Mouse (Mus musculus): ENCODE data around the gene Ccdc27. TPM values are rescaled to one million over a fixed set of nuclear protein-coding genes. Genes with fewer than 3 reads are reported as not detected.

Gene Ccdc27
- polyA plus RNA-seq, 1 experiment from 2014 or later = not detected

GRCm38 (mm10) chr4:154057696-154058095 is 15.2 kb upstream of the Ccdc27 start:
- Histone ChIP-seq H3K4me2 (no peak overlapping the region), H3K9ac (no peak overlapping the region), H3K36me3 (replicated peaks) (no peaks in the 10 kb centered on the region), H3K4me1 (no peaks in the 10 kb centered on the region), H3K27me3 (replicated peaks) (no peaks in the 10 kb centered on the region), H3K27ac (no peak overlapping the region), H3K4me3 (no peak overlapping the region), H3K9me3 (no peaks in the 10 kb centered on the region)
- WGBS = 70% methylated on average over 4 of the region's 4 CpGs
- ATAC-seq (replicated peaks) = no peak

GRCm38 (mm10) chr4:154056661-154057060 is 14.2 kb upstream of the Ccdc27 start:
- H3K36me3 ChIP-seq (replicated peaks) = no peaks in the 10 kb centered on the region
- no peak overlapping the region for H3K27ac ChIP-seq
- ATAC-seq (replicated peaks) = no peak
- no peaks in the 10 kb centered on the region for H3K9me3 ChIP-seq
- no peaks in the 10 kb centered on the region for H3K27me3 ChIP-seq (replicated peaks)
- no peak overlapping the region for H3K9ac ChIP-seq
- H3K4me2 ChIP-seq = no peak overlapping the region
- H3K4me3 ChIP-seq = no peak overlapping the region
- no peaks in the 10 kb centered on the region for H3K4me1 ChIP-seq
- 55% methylated on average over 2 of the region's 2 CpGs for WGBS

- H3K4me1 ChIP-seq = no peaks in the 10 kb centered on the region
- no peak for ATAC-seq (replicated peaks)
- H3K4me2 ChIP-seq = no peak overlapping the region
- WGBS = 72% methylated on average over 2 of the region's 2 CpGs
- no peak overlapping the region for H3K9ac ChIP-seq
- H3K9me3 ChIP-seq = no peaks in the 10 kb centered on the region
- no peak overlapping the region for H3K4me3 ChIP-seq
- H3K27ac ChIP-seq = no peak overlapping the region
- H3K27me3 ChIP-seq (replicated peaks) = no peaks in the 10 kb centered on the region
- no peaks in the 10 kb centered on the region for H3K36me3 ChIP-seq (replicated peaks)
Measured at GRCm38 (mm10) chr4:154056046-154056445, 13.6 kb upstream of the Ccdc27 start.

GRCm38 (mm10) chr4:154055482-154055881 is 13.0 kb upstream of the Ccdc27 start:
- Histone ChIP-seq H3K36me3 (replicated peaks) (no peaks in the 10 kb centered on the region), H3K27ac (no peak overlapping the region), H3K4me2 (no peak overlapping the region), H3K9me3 (no peaks in the 10 kb centered on the region), H3K4me3 (no peak overlapping the region), H3K9ac (no peak overlapping the region), H3K4me1 (no peaks in the 10 kb centered on the region), H3K27me3 (replicated peaks) (no peaks in the 10 kb centered on the region)
- 91% methylated on average over 7 of the region's 7 CpGs for WGBS
- ATAC-seq (replicated peaks) = no peak

- H3K9ac ChIP-seq = no peak overlapping the region
- WGBS = 66% methylated on average over 4 of the region's 4 CpGs
- H3K4me2 ChIP-seq = no peak overlapping the region
- no peak overlapping the region for H3K27ac ChIP-seq
- H3K9me3 ChIP-seq = no peaks in the 10 kb centered on the region
- no peak for ATAC-seq (replicated peaks)
- no peaks in the 10 kb centered on the region for H3K4me1 ChIP-seq
- no peak overlapping the region for H3K4me3 ChIP-seq
- H3K36me3 ChIP-seq (replicated peaks) = no peaks in the 10 kb centered on the region
- H3K27me3 ChIP-seq (replicated peaks) = no peaks in the 10 kb centered on the region
Measured at GRCm38 (mm10) chr4:154053065-154053464, 10.6 kb upstream of the Ccdc27 start.

- no peak overlapping the region for H3K4me3 ChIP-seq
- no peak overlapping the region for H3K27ac ChIP-seq
- WGBS = 85% methylated on average over 3 of the region's 3 CpGs
- no peaks in the 10 kb centered on the region for H3K4me1 ChIP-seq
- no peaks in the 10 kb centered on the region for H3K27me3 ChIP-seq (replicated peaks)
- H3K4me2 ChIP-seq = no peak overlapping the region
- H3K36me3 ChIP-seq (replicated peaks) = no peaks in the 10 kb centered on the region
- ATAC-seq (replicated peaks) = no peak
- no peaks in the 10 kb centered on the region for H3K9me3 ChIP-seq
- no peak overlapping the region for H3K9ac ChIP-seq
Measured at GRCm38 (mm10) chr4:154051401-154051800, 8.9 kb upstream of the Ccdc27 start.

GRCm38 (mm10) chr4:154045837-154046236 is 3.4 kb upstream of the Ccdc27 start:
- Histone ChIP-seq H3K4me2 (no peak overlapping the region), H3K27ac (no peak overlapping the region), H3K9me3 (no peaks in the 10 kb centered on the region), H3K9ac (no peak overlapping the region), H3K36me3 (replicated peaks) (no peaks in the 10 kb centered on the region), H3K27me3 (replicated peaks) (peaks cover 3% of the 10 kb centered on the region; the same call in 1 of the 2 replicates), H3K4me1 (no peaks in the 10 kb centered on the region), H3K4me3 (no peak overlapping the region)
- WGBS = 68% methylated on average over 5 of the region's 5 CpGs
- ATAC-seq (replicated peaks) = no peak

- Histone ChIP-seq H3K27me3 (replicated peaks) (no peaks in the 10 kb centered on the region), H3K4me1 (no peaks in the 10 kb centered on the region), H3K9ac (no peak overlapping the region), H3K36me3 (replicated peaks) (no peaks in the 10 kb centered on the region), H3K9me3 (no peaks in the 10 kb centered on the region), H3K4me2 (no peak overlapping the region), H3K27ac (no peak overlapping the region), H3K4me3 (no peak overlapping the region)
- no peak for ATAC-seq (replicated peaks)
- WGBS = 57% methylated on average over 3 of the region's 3 CpGs
Measured at GRCm38 (mm10) chr4:154037123-154037522, 5.4 kb downstream of the Ccdc27 start.

GRCm38 (mm10) chr4:154028646-154029045 is 13.8 kb downstream of the Ccdc27 start:
- Histone ChIP-seq H3K4me1 (peaks cover 9% of the 10 kb centered on the region), H3K4me2 (no peak overlapping the region), H3K27ac (no peak overlapping the region), H3K4me3 (no peak overlapping the region), H3K9ac (no peak overlapping the region), H3K36me3 (replicated peaks) (no peaks in the 10 kb centered on the region), H3K9me3 (no peaks in the 10 kb centered on the region), H3K27me3 (replicated peaks) (no peaks in the 10 kb centered on the region; the same call in 1 of the 2 replicates)
- no peak for ATAC-seq (replicated peaks)

- ATAC-seq (replicated peaks) = no peak
- no peak overlapping the region for H3K27ac ChIP-seq
- H3K27me3 ChIP-seq (replicated peaks) = no peaks in the 10 kb centered on the region; the same call in 1 of the 2 replicates
- H3K4me3 ChIP-seq = no peak overlapping the region
- WGBS = 84% methylated on average over 7 of the region's 7 CpGs
- H3K9me3 ChIP-seq = no peaks in the 10 kb centered on the region
- H3K4me1 ChIP-seq = peaks cover 9% of the 10 kb centered on the region
- H3K9ac ChIP-seq = no peak overlapping the region
- H3K4me2 ChIP-seq = no peak overlapping the region
- no peaks in the 10 kb centered on the region for H3K36me3 ChIP-seq (replicated peaks)
Measured at GRCm38 (mm10) chr4:154028066-154028465, 14.4 kb downstream of the Ccdc27 start.

GRCm38 (mm10) chr4:154026441-154026761 is 16.1 kb downstream of the Ccdc27 start:
- H3K36me3 ChIP-seq (replicated peaks) = peaks cover 5% of the 10 kb centered on the region; the same call in 1 of the 2 replicates
- ATAC-seq (replicated peaks) = no peak
- no peaks in the 10 kb centered on the region for H3K9me3 ChIP-seq
- WGBS = 30% methylated on average over 2 of the region's 2 CpGs
- peaks cover 9% of the 10 kb centered on the region for H3K4me1 ChIP-seq
- H3K27me3 ChIP-seq (replicated peaks) = no peaks in the 10 kb centered on the region; the same call in 1 of the 2 replicates
- no peak overlapping the region for H3K4me3 ChIP-seq
- peak overlapping the region; percentile 53 for H3K4me2 ChIP-seq
- no peak overlapping the region for H3K9ac ChIP-seq
- H3K27ac ChIP-seq = no peak overlapping the region

- H3K27ac ChIP-seq = 0 out of 2 replicates have a peak within 1 kb of the TSS, but pooled peaks have one; percentile 14
- no peaks in the 10 kb centered on the region; the same call in 1 of the 2 replicates for H3K27me3 ChIP-seq (replicated peaks)
- H3K9ac ChIP-seq = peak within 1 kb of the TSS; percentile 15; the same call in 1 of the 2 replicates
- peaks cover 9% of the 10 kb centered on the region for H3K4me1 ChIP-seq
- H3K36me3 ChIP-seq (replicated peaks) = peaks cover 10% of the 10 kb centered on the region; the same call in 1 of the 2 replicates
- 3% methylated on average over 33 of the region's 33 CpGs for whole genome bisulfite sequencing
- peak within 1 kb of the TSS; percentile 53 for H3K4me2 ChIP-seq
- peak; percentile 71 for ATAC-seq (replicated peaks)
- H3K4me3 ChIP-seq = peak within 1 kb of the TSS; percentile 34
- H3K9me3 ChIP-seq = no peaks in the 10 kb centered on the region
Measured at GRCm38 (mm10) chr4:154025641-154026440, 16.6 kb downstream of the Ccdc27 start, which contains the start of gene Smim1. Gene Smim1, minus strand, starts transcription at chr4:154026230.
